Mouse (Mus musculus) granulocyte monocyte progenitor cell, adult 5-6 weeks (primary cell): ENCODE measurements around the gene Mtmr2. TPM values are rescaled to one million over a fixed set of nuclear protein-coding genes. Genes with fewer than 3 reads are reported as not detected.
"Not testable (repeated sequence)": the region's sequence is repeated elsewhere in the genome, so short reads cannot be mapped to it uniquely, and the experiment has no call there.

Experiments
- ATAC-seq: replicated peaks from 2 replicates; pipeline ENCODE4 v1.8.0; 2016; ENCODE audit warnings: mild to moderate bottlenecking, moderate TSS enrichment, inconsistent platforms; ENCODE audit not compliant: poor library complexity, severe bottlenecking
- total RNA-seq, 2 experiments: library from RNA; stranded (forward) in 1 of 2; stranded (reverse) in 1 of 2; fragments of 200-712, 200-1000 nt in 1 of 2; fragments of >200 nt in 1 of 2; fragmentation: Nextera tagmentation in 1 of 2; gene quantifications; 2 replicates each; pipeline ENCODE4 v1.2.3; 2014 to 2017

The Mtmr2 gene
- 33.7 and 42.9 TPM in 2 replicates for total RNA-seq (2014; fragmentation: Nextera tagmentation)
- 52.8 and 58.0 TPM in 2 replicates for total RNA-seq (2017)

DNA sequence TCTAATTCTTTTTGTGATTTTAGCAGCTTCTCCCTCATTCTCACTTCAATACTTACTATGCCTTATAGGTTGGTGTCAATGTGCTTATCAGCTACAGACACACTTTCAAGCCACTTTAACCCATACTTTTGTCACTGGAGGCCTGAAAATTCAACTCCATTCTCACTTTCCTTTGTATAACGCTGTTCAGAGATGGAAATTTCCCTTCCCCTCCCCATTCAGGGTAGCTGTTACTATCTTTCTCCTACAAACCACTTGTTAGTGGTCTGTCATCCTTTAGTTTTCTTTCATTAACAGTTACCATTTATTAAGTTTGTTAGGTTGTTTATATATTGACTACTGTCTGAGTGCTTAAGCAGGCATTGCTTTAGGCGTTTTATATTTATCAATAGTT is at the start of gene Mtmr2:
Gene Mtmr2 (plus strand): TSS at position 7 of the 394 bp plus-strand sequence.
- no peak for ATAC-seq

DNA sequence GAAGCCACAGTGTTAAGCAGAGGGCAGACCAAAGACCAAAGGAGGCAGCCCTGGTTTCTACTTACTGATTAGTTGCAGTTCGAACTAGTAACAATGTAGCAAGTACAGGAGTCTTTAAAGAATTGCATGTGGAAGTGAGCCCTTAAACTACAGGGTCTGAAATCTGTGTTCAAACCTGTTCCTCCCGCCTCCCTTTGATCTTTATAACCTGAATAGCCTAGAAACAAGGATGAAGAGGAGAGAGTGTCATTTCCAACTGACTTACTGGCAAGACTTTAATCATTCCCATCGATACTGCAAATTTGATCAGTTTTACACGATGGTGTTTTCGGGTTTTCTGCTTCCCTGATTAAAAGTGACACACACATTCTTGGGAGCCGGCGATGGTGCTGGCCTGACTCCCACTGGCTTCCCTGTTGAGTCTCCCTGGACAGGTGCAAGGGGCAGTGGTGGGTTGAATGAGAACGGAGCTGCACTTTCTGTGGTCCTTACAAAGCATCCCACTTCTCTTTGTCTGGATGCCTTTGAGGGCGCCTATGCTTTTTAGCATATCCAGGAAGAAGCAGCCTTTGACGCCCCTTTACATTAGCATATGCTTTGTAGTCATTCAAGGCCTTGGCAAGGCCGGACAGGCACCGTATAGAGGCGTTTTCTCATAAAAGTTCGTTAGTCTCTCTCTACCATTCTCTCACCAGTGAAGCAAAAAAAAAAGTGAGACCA is 49.0 kb upstream of the Mtmr2 start:
- ATAC-seq: no peak

DNA sequence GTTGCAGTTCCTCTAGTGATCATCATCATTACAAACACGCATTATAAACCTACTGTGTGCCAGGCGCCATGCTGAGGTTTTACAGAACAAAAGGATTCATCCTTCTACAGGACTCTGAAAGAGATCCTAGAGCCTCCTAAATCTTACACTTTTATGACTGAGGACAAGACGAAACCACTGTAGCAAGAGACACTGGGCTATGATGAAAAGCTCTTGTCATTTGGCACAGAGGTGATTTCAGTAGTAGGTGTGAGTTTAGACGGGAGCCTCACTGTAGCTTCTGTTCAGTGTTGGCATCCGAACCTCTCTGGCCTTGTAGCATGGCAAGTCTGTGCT is 48.5 kb upstream of the Mtmr2 start:
- ATAC-seq: no peak

DNA sequence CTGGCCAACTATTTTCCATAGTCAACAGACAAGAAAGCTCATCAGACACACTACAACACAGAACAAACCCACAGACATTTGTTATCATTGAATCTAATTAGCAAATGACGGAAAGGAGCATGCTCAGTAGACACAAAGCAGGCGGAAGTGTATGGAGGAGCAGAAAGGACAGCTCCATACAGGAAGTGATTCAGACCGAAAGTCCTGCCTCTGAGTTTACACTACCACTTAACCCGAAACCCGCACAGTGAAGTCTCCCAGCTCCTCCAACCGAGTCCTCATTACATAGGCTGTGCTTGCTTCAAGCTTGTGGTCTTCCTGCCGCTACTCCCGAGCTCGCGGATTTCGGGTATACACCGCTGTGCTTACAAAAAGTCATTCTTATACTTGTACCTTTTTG is 46.4 kb upstream of the Mtmr2 start:
- ATAC-seq: no peak; the same call in 1 of the 2 replicates

DNA sequence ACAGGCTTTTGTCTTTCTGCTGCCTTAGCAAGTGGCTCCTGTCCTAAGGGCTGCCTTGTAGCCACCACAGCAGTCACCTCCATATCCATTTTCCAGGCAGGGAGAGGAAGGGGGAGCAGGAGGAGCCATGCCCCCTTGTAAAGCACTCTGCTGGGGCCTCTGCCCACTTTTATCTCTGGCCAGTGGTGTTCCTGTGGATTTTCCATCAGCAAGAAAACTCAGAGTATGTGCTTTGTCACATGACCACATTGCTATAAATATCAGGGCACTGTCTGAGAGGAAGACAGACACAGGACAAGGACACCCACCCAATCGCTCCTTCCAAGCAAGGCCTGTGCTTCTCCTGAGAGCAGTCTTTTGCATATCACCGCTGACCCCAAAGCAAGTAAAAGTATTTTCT is 45.1 kb upstream of the Mtmr2 start:
- ATAC-seq: no peak

DNA sequence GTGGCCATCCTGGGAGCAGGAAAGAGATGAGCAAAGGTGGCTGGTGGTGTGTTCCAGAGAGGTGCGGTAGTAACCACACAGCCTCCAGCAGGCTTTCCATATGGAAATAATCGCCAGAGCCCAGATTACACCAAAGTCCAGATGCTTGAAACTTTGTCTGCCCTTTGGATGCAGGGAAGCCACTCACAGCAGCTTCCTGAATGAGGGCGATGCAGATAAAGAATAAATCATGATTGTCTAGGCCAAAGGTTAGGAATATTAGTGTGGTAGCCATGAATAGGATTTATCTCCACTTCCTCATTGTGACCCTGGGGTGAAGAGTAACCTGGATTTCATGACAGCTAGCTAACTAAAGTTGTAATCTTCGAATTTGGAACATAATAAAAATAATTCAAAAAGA is 43.3 kb upstream of the Mtmr2 start:
- no peak for ATAC-seq

DNA sequence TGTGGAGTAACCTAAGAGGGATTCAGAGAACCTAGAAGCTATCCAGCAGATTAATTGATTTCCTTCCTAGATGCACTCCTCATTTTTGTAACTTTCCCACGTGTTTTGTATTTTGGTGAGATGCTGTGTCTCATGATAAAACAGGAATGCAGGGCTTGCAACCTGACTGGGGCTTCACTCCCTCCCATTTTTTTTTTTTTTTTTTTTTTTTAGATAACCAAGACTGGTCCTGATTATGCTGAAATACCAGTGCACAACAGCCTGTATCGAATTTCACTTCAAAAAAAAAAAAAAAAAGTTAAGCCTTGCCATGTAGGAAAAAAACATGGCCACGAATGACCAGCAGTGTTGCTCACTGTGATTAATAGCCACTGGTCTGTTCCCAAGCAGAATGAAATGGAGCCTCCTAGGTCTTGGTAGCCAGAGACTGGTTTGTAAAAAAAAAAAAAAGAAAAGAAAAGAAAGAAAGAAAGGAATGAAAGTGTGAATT is 41.1 kb upstream of the Mtmr2 start:
- no peak for ATAC-seq

DNA sequence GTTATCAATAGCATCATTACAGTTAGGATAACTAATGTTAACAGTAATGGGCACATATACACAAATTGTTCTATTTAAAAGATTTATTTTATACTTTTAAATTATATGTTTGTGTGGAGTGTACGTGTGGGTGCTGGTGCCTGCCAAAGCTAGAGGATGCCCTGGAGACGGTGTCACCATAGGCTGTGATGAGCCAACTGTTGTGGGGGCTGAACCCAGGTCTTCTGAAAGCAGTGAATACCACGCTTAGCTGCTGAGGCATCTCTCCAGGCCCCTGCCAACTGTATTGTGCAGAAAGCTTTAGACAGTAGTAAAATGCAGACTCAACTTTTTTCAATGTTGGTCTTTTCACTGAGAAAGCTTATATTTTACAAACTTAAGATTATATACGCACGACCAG is 38.8 kb upstream of the Mtmr2 start:
- ATAC-seq: no peak

DNA sequence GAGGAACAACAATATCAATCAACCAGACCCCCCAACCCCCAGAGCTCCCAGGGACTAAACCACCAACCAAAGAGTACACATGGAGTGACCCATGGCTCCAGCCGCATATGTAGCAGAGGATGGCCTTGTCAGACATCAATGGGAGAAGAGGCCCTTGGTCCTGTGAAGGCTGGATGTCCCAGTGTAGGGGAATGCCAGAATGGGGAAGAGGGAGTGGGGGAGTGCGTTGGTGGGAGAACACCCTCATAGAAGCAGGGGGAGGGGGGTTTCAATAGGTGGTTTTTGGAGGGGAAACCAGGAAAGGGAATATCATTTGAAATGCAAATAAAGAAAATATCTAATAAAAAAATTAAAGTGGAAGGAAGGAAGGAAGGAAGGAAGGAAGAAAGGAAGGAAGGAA is 32.3 kb upstream of the Mtmr2 start:
- not testable (repeated sequence) for ATAC-seq

DNA sequence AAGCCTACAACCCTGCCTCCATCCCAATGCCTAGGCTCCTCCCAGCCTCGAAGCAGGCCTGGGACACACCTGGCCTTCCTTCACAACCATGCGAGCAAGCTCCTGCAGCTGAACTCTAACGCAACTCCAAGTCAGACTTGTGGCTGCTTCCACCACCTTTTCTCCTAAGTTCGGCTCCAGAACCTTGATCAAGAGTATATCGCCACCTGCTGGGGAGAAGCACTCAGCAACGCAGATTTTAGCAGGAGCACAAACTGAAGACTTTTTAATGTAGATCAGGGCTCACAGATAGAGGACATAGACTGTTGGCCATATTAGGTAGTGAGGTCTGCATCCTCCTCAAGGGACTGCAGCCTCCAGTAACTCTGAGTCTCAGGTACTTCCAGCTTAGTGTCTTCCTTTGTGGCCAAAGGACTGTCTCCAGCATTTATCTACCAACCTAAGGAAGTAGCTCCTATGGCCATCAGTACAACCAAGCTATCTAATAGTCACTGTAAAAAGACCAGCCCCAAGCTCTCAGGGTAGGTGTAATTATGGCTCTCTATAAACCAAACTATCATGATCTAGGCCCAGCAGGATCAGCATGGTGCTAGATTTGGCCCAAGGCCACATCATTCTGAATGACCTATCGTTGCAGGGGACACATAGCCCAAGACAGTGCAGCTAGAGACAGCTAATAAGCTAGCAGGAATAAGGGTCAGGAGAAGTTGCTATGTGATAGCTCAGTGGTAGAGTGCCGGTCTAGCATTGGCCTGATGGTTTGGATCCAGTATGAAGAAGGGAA is 31.7 kb upstream of the Mtmr2 start:
- ATAC-seq: peak; percentile 97

DNA sequence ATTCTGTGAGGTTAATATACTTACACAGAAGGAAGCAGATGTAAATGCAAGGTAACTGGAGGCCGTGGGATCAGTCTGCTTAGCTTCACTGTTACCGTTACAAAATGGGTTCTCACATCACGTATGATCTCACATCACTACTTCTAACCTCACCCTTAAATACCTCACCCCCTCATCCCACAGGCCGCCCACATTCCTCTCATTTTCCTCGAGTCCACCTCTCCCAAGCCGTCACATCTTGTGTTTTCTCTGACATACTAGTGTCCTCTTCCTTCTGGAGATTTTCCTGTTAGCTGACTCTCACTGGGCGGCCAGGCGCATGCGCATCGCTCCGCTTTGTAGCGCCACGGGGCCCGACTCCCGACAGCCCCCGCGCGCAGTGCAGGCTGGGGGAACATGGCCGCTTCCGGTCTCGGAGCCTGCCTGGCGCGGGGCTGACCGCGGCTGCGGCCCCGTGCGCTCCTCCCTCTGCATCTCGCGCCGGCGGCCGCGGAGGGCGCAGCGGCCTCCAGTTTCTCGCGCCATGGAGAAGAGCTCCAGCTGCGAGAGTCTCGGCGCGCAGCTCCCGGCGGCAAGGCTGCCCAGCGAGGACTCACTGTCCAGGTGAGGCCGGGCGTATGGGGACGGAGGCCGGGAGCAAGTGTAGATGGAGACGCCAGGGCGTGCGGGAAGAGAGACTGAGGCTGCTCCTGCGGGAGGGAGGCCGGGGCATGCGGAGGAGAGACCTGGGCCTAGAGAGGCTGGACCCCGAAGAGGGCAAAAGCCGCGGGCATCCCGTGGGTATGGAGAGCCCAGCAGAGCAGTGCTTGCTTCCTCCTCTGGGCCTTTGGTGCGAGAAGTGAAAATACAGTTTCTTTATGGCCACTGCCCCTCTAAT is 826 bp downstream of the Mtmr2 start:
- ATAC-seq: peak; percentile 94

DNA sequence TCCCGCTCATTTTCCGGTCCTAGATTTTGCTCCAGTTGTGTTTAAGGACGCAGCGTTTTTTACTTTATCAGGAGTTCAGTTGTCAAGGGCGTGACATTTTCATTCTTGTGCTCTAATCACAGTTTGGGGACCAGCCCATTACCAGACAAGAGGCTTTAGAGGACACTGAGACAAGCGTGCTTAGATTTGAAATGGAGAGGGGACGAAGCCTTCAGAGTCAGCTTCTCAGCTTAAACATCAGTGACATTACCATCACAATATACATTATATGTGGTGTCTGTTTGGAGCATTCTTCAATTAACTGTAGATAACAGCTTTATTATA is 1.4 kb downstream of the Mtmr2 start:
- peak; percentile 5; the same call in 1 of the 2 replicates for ATAC-seq

DNA sequence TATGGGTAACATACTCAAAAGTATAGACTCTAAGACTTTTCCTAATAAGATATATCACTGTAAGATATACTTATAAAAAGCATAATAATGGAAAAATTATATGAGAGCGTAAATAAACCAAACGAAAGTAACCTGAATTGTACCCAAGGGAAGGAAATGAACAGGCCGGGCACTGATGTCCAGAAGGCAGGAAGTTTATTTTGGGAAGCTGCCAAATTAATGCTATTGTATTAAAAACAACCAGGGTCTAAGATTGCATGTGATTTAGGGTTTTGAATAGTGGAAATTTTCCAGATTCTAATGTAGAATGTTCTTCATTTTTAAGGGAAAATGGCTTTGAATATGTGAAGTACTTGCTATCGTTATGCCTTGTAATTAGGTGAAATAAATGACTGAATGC is 4.3 kb downstream of the Mtmr2 start:
- ATAC-seq: no peak

DNA sequence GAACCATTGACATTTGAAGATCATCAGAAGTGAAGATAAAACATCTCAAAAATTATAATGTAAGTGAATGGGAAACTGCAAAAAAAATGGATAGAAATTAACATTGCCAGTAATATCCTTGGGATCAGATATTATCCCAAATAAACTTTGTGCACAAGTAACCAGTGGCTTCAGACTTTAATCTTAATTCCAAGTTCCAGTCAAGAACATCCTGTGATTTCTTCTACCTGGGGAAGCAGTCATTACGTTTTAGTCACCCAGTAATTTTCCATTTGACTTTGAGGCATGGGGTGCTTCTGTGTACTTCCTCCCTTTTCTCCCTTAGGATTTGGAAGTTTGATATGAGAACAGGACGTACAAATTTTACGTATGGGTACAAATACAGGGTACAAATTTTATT is 12.2 kb downstream of the Mtmr2 start:
- no peak for ATAC-seq

DNA sequence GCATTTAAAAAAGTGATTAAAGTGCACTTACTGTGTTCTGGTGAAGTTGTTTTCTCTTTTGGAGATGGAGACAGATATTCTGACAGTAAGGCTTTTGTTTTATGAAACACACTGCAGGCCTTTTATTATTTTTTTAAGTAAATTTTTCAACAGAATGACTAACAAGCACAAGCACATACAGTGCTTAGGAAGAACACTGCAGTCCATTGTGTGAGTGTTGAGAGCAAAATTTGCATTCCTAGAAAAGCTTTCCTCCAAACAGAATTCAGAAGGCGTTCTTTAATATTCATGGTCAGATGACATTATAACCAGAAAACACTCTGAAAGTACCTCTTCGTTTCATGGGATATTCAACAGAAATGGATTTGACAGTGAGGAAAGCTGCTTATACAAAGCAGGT is 17.4 kb downstream of the Mtmr2 start:
- no peak for ATAC-seq

DNA sequence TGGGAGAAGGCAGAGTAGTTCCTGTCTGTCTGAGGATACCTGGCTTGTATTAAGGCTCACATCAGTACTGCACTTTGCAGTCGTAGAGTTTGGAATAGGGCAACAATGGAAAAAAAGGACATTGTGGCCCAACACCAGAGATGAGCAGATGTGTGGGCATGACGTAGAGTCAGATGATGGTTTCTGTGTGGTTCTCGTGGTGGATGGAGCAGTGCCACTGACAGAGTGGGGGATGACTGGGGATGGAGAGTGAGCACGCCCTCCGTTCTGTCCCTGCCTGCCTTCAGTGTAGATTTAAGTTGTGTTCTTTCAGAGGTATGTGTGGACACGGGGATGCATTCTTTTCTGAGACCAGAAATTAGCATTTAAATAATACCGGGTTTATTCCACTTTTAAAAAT is 18.4 kb downstream of the Mtmr2 start:
- no peak for ATAC-seq

DNA sequence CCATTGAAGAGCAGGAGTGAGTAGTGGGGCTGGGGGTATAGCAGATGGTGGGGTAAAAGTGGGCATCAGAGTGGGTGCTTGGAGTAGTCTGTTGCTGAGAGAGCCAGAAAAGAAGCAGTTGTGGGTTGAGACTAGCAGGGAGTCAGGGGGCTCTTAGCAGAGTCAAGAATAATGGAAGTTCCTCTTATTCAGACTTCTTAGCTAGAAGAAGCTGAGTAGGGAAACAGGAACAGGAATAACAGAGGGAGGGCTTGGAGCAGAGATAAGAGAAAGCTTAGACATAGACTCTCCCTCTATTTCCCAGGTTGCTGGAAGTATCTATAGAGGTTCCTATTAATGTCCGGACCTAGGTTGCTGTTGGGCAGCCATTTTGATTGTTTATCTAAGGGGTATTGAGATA is 26.5 kb downstream of the Mtmr2 start:
- ATAC-seq: peak; percentile 75

DNA sequence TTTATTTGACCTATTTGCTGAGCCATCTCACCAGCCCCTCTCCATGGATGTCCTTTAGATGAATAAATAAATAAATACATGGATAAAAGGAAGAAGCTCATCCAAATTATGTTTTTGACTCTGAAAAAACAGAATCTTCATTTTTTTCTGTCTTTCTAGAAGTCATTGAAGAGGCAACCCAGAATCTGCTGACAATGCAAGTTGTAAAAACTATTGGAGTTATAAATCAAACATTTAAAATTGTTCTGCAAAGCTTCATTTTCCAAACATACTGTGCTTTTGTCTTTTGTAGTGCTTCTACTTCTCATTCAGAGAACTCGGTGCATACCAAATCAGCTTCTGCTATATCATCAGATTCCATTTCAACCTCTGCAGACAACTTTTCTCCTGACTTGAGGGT is 33.8 kb downstream of the Mtmr2 start:
- no peak for ATAC-seq

DNA sequence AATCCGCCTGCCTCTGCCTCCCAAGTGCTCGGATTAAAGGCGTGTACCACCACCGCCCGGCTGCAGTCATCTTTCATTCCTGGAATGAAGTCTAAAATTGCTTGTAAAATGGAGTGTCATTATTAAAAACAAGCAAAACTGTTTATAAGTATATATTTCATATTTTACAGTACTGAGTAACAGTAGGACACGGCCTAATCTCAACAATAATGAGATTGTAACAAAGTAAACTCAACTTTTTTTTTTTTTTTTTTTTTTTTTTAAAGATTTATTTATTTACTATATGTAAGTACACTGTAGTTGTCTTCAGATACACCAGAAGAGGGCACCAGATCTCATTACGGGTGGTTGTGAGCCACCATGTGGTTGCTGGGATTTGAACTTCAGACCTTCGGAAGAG is 42.7 kb downstream of the Mtmr2 start:
- ATAC-seq: not testable (repeated sequence)

DNA sequence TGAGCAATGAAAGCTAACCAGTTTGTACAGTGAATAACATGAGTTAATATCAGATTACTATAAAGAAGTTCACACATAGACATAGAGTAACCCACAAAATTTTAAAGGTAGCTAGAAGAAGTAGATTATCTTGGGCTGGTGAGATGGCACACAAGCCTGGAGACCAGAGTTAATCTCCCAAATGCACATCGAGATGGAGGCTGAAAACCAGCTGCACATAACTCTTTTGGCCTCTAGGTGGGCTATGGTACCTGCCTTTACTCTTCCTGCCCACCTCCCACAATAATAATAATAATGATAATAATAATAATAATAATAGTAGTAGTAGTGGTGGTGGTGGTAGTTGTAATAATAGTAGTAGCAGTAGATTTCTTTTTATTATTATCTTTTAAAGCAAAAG is 46.1 kb downstream of the Mtmr2 start:
- no peak for ATAC-seq

DNA sequence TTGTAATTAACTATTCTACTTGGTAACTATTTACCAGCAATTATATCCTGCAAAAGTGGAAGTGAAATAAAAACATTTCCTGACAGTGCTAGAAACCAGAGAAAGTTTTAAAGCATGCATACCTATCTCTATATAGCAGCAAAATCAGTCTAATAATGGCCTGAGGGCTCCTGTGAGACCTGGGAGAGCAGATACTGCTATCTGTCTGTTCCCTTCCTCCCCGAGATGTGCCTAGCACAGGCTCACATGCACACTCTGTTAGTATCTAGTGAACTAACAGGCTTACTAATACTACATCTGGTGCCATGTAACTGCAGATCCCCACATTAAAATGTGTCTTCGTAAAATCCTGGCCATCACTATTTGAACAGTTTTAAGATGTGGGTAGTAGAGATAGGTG is 46.5 kb downstream of the Mtmr2 start:
- ATAC-seq: no peak
